In the genomic region with DNA sequence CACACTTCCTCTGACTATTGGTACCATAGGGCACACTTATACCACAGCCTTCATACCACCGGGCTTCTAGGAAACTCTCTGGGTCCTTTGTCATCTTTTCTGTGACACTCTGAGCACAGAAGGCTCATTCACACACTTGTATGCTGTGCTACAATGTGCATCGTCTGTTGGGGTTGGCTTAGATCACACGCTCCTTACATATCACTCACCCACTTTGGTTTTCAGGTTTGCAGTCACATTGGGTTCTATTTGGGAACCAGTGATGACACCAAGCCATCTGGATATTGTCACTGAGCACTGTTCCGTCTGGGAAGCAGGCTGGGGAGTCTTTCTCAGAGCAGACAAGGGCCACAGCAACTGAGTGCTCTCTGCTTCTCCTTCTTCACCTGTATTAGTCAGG, we compare ENCODE assay signal across 25 mouse cellular contexts.
"Had no signal": no experiment of that assay in that cellular context is flagged by ENCODE, and none has a peak within 500 bp of the region (broad histone marks: within the 10 kb centered on the region; RNA-seq: fewer than 3 reads in every experiment).

No protein-coding gene starts in this region.

- DNase-seq: gastrocnemius, postnatal 14 days; gastrocnemius, postnatal 36 days; heart, adult 11 months; heart, adult 2 months; heart, postnatal 14 days; heart, postnatal 36 days; kidney, adult 11 months; kidney, adult 2 months; kidney, adult 9 months; kidney, postnatal 14 days; kidney, postnatal 36 days; layer of hippocampus, postnatal 36 days; left cerebral cortex, postnatal 4 days had no signal

- ATAC-seq: hindbrain, postnatal 0 days; intestine, embryonic 16.5 days; liver, embryonic 12.5 days had no signal

- H3K4me2 ChIP-seq: heart, embryonic 11.5 days; heart, embryonic 13.5 days; heart, embryonic 15.5 days; hindbrain, embryonic 13.5 days; hindbrain, embryonic 15.5 days; kidney, embryonic 15.5 days; limb, embryonic 13.5 days; limb, embryonic 15.5 days; liver, embryonic 12.5 days had no signal

- H3K9me3 ChIP-seq: heart, embryonic 15.5 days; hindbrain, embryonic 13.5 days; hindbrain, embryonic 15.5 days; kidney, embryonic 15.5 days; limb, embryonic 13.5 days; limb, embryonic 15.5 days; liver, embryonic 12.5 days had no signal

- H3K27ac ChIP-seq: heart, adult 2 months; heart, embryonic 13.5 days; heart, embryonic 15.5 days; hindbrain, embryonic 13.5 days; hindbrain, embryonic 15.5 days; hindbrain, postnatal 0 days; kidney, embryonic 15.5 days; kidney, postnatal 0 days; limb, embryonic 13.5 days; limb, embryonic 15.5 days; liver, embryonic 12.5 days had no signal

- H3K9ac ChIP-seq: heart, embryonic 13.5 days; heart, embryonic 15.5 days; hindbrain, embryonic 13.5 days; hindbrain, embryonic 15.5 days; kidney, embryonic 15.5 days; limb, embryonic 13.5 days; limb, embryonic 15.5 days; liver, embryonic 12.5 days had no signal

- H3K4me3 ChIP-seq: heart, adult 2 months; heart, embryonic 13.5 days; heart, embryonic 15.5 days; hindbrain, embryonic 13.5 days; hindbrain, embryonic 15.5 days; kidney, embryonic 15.5 days; limb, embryonic 13.5 days; limb, embryonic 15.5 days; liver, embryonic 12.5 days had no signal

- H3K27me3 ChIP-seq: heart, embryonic 13.5 days; heart, embryonic 15.5 days; hindbrain, embryonic 13.5 days; hindbrain, embryonic 15.5 days; kidney, embryonic 15.5 days; limb, embryonic 13.5 days; limb, embryonic 15.5 days; liver, embryonic 12.5 days had no signal

- H3K36me3 ChIP-seq: heart, embryonic 13.5 days; heart, embryonic 15.5 days; hindbrain, embryonic 13.5 days; hindbrain, embryonic 15.5 days; kidney, embryonic 15.5 days; limb, embryonic 13.5 days; limb, embryonic 15.5 days; liver, embryonic 12.5 days had no signal

- H3K4me1 ChIP-seq: heart, embryonic 15.5 days; limb, embryonic 15.5 days; liver, embryonic 12.5 days had no signal
